Mouse (Mus musculus): ENCODE data around the gene Ctsm.
"Not testable (repeated sequence)": the region's sequence is repeated elsewhere in the genome, so short reads cannot be mapped to it uniquely, and the experiment has no call there.

Gene Ctsm

DNA sequence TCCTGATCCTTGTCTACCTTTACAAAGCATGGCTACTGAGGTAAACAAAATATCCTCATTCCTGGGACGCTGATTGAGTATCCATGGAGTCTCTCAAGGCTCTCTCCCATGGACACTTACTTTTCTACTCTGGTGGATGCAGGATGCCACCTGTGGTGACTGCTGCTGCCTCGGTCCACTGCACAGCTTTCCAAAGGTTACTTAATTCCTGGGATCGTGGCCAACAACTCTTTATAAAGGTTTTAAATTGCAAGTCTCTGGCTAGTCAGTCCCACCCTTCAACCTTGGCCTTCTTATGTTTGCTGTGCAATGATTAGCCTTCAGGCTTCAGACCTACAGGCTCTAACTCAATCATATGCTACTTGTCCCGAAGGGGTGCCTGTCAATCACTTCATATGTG lies at the start of gene Ctsm:
Ctsm (minus strand) TSS at position 209 of the 400 bp plus-strand sequence.
- no peak for DNase-seq

- no peak for DNase-seq
These were observed 28.4 kb upstream of the Ctsm start, which contains the start of gene Cts3 for GRCm38 (mm10) chr13:61570027-61570426. Gene Cts3, minus strand, starts transcription at chr13:61570127.

GRCm38 (mm10) chr13:61568074-61568473 lies 26.4 kb upstream of the Ctsm start, which contains the start of gene Gm49352:
Gene Gm49352, minus strand, starts transcription at chr13:61568174.
- not testable (repeated sequence) for DNase-seq

Data from B cell, adult 2 months (primary cell).